Mouse (Mus musculus): ENCODE results near the gene Efna5. TPM values are rescaled to one million over a fixed set of nuclear protein-coding genes. Genes with fewer than 3 reads are reported as not detected.

The Efna5 gene
- polyA plus RNA-seq, 1 experiment from 2014 or later: 70.3 TPM

- Histone ChIP-seq H3K27me3 (ENCODE audit: control insufficient read depth, insufficient read depth, low read length) (no peaks in the 10 kb centered on the region), H3K27ac (replicated peaks; ENCODE audit: low read depth, low read length) (no peak overlapping the region), H3K9ac (replicated peaks; ENCODE audit: low read length) (no peak overlapping the region), H3K9me3 (replicated peaks; ENCODE audit: control insufficient read depth, low read length) (no peaks in the 10 kb centered on the region), H3K4me2 (ENCODE audit: low read depth, low read length) (no peak overlapping the region), H3K36me3 (replicated peaks; ENCODE audit: control insufficient read depth, insufficient read depth, low read depth, low read length) (no peaks in the 10 kb centered on the region), H3K4me3 (ENCODE audit: low read depth, low read length) (no peak overlapping the region), H3K4me1 (ENCODE audit: control insufficient read depth, insufficient read depth, low read length) (no peaks in the 10 kb centered on the region; the same call in 1 of the 2 replicates)
- WGBS: 88% methylated on average over 3 of the region's 3 CpGs
- ATAC-seq (replicated peaks; ENCODE audit: insufficient number of reproducible peaks, low FRiP score, low TSS enrichment, low read depth): no peak
- no peak for DNase-seq (ENCODE audit: low spot score)
Measured at GRCm38 (mm10) chr17:62750647-62751046, 130.5 kb downstream of the Efna5 start.

GRCm38 (mm10) chr17:62748803-62749619 is 132.1 kb downstream of the Efna5 start:
- Histone ChIP-seq H3K27me3 (ENCODE audit: control insufficient read depth, insufficient read depth, low read length) (no peaks in the 10 kb centered on the region), H3K36me3 (replicated peaks; ENCODE audit: control insufficient read depth, insufficient read depth, low read depth, low read length) (no peaks in the 10 kb centered on the region), H3K9ac (replicated peaks; ENCODE audit: low read length) (no peak overlapping the region), H3K4me1 (ENCODE audit: control insufficient read depth, insufficient read depth, low read length) (no peaks in the 10 kb centered on the region; the same call in 1 of the 2 replicates), H3K4me3 (ENCODE audit: low read depth, low read length) (no peak overlapping the region), H3K4me2 (ENCODE audit: low read depth, low read length) (no peak overlapping the region), H3K9me3 (replicated peaks; ENCODE audit: control insufficient read depth, low read length) (no peaks in the 10 kb centered on the region), H3K27ac (replicated peaks; ENCODE audit: low read depth, low read length) (no peak overlapping the region)
- DNase-seq (ENCODE audit: low spot score) (no peak), ATAC-seq (replicated peaks; ENCODE audit: insufficient number of reproducible peaks, low FRiP score, low TSS enrichment, low read depth) (no peak)
- 82% methylated on average over 16 of the region's 16 CpGs for WGBS

- no peak for ATAC-seq (replicated peaks; ENCODE audit: insufficient number of reproducible peaks, low FRiP score, low TSS enrichment, low read depth)
- no peak for DNase-seq (ENCODE audit: low spot score)
- Histone ChIP-seq H3K36me3 (replicated peaks; ENCODE audit: control insufficient read depth, insufficient read depth, low read depth, low read length) (no peaks in the 10 kb centered on the region), H3K4me1 (ENCODE audit: control insufficient read depth, insufficient read depth, low read length) (no peaks in the 10 kb centered on the region; the same call in 1 of the 2 replicates), H3K9me3 (replicated peaks; ENCODE audit: control insufficient read depth, low read length) (no peaks in the 10 kb centered on the region), H3K27ac (replicated peaks; ENCODE audit: low read depth, low read length) (no peak overlapping the region), H3K4me3 (ENCODE audit: low read depth, low read length) (no peak overlapping the region), H3K27me3 (ENCODE audit: control insufficient read depth, insufficient read depth, low read length) (no peaks in the 10 kb centered on the region), H3K4me2 (ENCODE audit: low read depth, low read length) (no peak overlapping the region), H3K9ac (replicated peaks; ENCODE audit: low read length) (no peak overlapping the region)
- 81% methylated on average over 8 of the region's 8 CpGs for WGBS
Measured at GRCm38 (mm10) chr17:62747381-62747780, 133.7 kb downstream of the Efna5 start.

- Histone ChIP-seq H3K27ac (replicated peaks; ENCODE audit: low read depth, low read length) (no peak overlapping the region), H3K4me2 (ENCODE audit: low read depth, low read length) (no peak overlapping the region), H3K27me3 (ENCODE audit: control insufficient read depth, insufficient read depth, low read length) (no peaks in the 10 kb centered on the region), H3K36me3 (replicated peaks; ENCODE audit: control insufficient read depth, insufficient read depth, low read depth, low read length) (no peaks in the 10 kb centered on the region), H3K4me1 (ENCODE audit: control insufficient read depth, insufficient read depth, low read length) (no peaks in the 10 kb centered on the region; the same call in 1 of the 2 replicates), H3K9me3 (replicated peaks; ENCODE audit: control insufficient read depth, low read length) (no peaks in the 10 kb centered on the region), H3K9ac (replicated peaks; ENCODE audit: low read length) (no peak overlapping the region), H3K4me3 (ENCODE audit: low read depth, low read length) (no peak overlapping the region)
- 84% methylated on average over 9 of the region's 9 CpGs for WGBS
- ATAC-seq (replicated peaks; ENCODE audit: insufficient number of reproducible peaks, low FRiP score, low TSS enrichment, low read depth) (no peak), DNase-seq (ENCODE audit: low spot score) (no peak)
Measured at GRCm38 (mm10) chr17:62746827-62747226, 134.3 kb downstream of the Efna5 start.

GRCm38 (mm10) chr17:62745286-62745685 is 135.8 kb downstream of the Efna5 start:
- Histone ChIP-seq H3K9me3 (replicated peaks; ENCODE audit: control insufficient read depth, low read length) (no peaks in the 10 kb centered on the region), H3K27me3 (ENCODE audit: control insufficient read depth, insufficient read depth, low read length) (no peaks in the 10 kb centered on the region), H3K4me2 (ENCODE audit: low read depth, low read length) (no peak overlapping the region), H3K4me1 (ENCODE audit: control insufficient read depth, insufficient read depth, low read length) (no peaks in the 10 kb centered on the region; the same call in 1 of the 2 replicates), H3K36me3 (replicated peaks; ENCODE audit: control insufficient read depth, insufficient read depth, low read depth, low read length) (no peaks in the 10 kb centered on the region), H3K9ac (replicated peaks; ENCODE audit: low read length) (no peak overlapping the region), H3K4me3 (ENCODE audit: low read depth, low read length) (no peak overlapping the region), H3K27ac (replicated peaks; ENCODE audit: low read depth, low read length) (no peak overlapping the region)
- DNase-seq (ENCODE audit: low spot score) (no peak), ATAC-seq (replicated peaks; ENCODE audit: insufficient number of reproducible peaks, low FRiP score, low TSS enrichment, low read depth) (no peak)
- WGBS: 94% methylated on average over 4 of the region's 4 CpGs

GRCm38 (mm10) chr17:62744239-62744638 is 136.9 kb downstream of the Efna5 start:
- Histone ChIP-seq H3K4me2 (ENCODE audit: low read depth, low read length) (no peak overlapping the region), H3K27ac (replicated peaks; ENCODE audit: low read depth, low read length) (no peak overlapping the region), H3K9ac (replicated peaks; ENCODE audit: low read length) (no peak overlapping the region), H3K4me3 (ENCODE audit: low read depth, low read length) (no peak overlapping the region), H3K36me3 (replicated peaks; ENCODE audit: control insufficient read depth, insufficient read depth, low read depth, low read length) (no peaks in the 10 kb centered on the region), H3K4me1 (ENCODE audit: control insufficient read depth, insufficient read depth, low read length) (no peaks in the 10 kb centered on the region; the same call in 1 of the 2 replicates), H3K27me3 (ENCODE audit: control insufficient read depth, insufficient read depth, low read length) (no peaks in the 10 kb centered on the region), H3K9me3 (replicated peaks; ENCODE audit: control insufficient read depth, low read length) (no peaks in the 10 kb centered on the region)
- DNase-seq (ENCODE audit: low spot score) (no peak), ATAC-seq (replicated peaks; ENCODE audit: insufficient number of reproducible peaks, low FRiP score, low TSS enrichment, low read depth) (no peak)
- WGBS: 84% methylated on average over 6 of the region's 6 CpGs

GRCm38 (mm10) chr17:62741702-62742101 is 139.4 kb downstream of the Efna5 start:
- 83% methylated on average over 5 of the region's 5 CpGs for WGBS
- H3K9me3 ChIP-seq (replicated peaks; ENCODE audit: control insufficient read depth, low read length): no peaks in the 10 kb centered on the region
- ATAC-seq (replicated peaks; ENCODE audit: insufficient number of reproducible peaks, low FRiP score, low TSS enrichment, low read depth): no peak

GRCm38 (mm10) chr17:62741020-62741419 is 140.1 kb downstream of the Efna5 start:
- Histone ChIP-seq H3K4me3 (ENCODE audit: low read depth, low read length) (no peak overlapping the region), H3K27ac (replicated peaks; ENCODE audit: low read depth, low read length) (no peak overlapping the region), H3K9ac (replicated peaks; ENCODE audit: low read length) (no peak overlapping the region), H3K27me3 (ENCODE audit: control insufficient read depth, insufficient read depth, low read length) (no peaks in the 10 kb centered on the region), H3K9me3 (replicated peaks; ENCODE audit: control insufficient read depth, low read length) (no peaks in the 10 kb centered on the region), H3K4me2 (ENCODE audit: low read depth, low read length) (no peak overlapping the region), H3K36me3 (replicated peaks; ENCODE audit: control insufficient read depth, insufficient read depth, low read depth, low read length) (no peaks in the 10 kb centered on the region), H3K4me1 (ENCODE audit: control insufficient read depth, insufficient read depth, low read length) (peaks cover under 1% of the 10 kb centered on the region; the same call in 1 of the 2 replicates)
- no peak for DNase-seq (ENCODE audit: low spot score)
- ATAC-seq (replicated peaks; ENCODE audit: insufficient number of reproducible peaks, low FRiP score, low TSS enrichment, low read depth): no peak
- 75% methylated on average over 6 of the region's 6 CpGs for WGBS

More at GRCm38 (mm10) chr17:62741702-62742101, 139.4 kb downstream of the Efna5 start:
- DNase-seq (ENCODE audit: low spot score): no peak
- Histone ChIP-seq H3K4me1 (ENCODE audit: control insufficient read depth, insufficient read depth, low read length) (no peaks in the 10 kb centered on the region), H3K27ac (replicated peaks; ENCODE audit: low read depth, low read length) (no peak overlapping the region), H3K9ac (replicated peaks; ENCODE audit: low read length) (no peak overlapping the region), H3K36me3 (replicated peaks; ENCODE audit: control insufficient read depth, insufficient read depth, low read depth, low read length) (no peaks in the 10 kb centered on the region), H3K27me3 (ENCODE audit: control insufficient read depth, insufficient read depth, low read length) (no peaks in the 10 kb centered on the region), H3K4me2 (ENCODE audit: low read depth, low read length) (no peak overlapping the region), H3K4me3 (ENCODE audit: low read depth, low read length) (no peak overlapping the region)
